Mouse (Mus musculus) kidney, postnatal 14 days (tissue): Measurements from ENCODE around the gene Cyb5d2.
"Not testable (repeated sequence)": the region's sequence is repeated elsewhere in the genome, so short reads cannot be mapped to it uniquely, and the experiment has no call there.

Experiments
- DNase-seq: peaks from one replicate; pipeline ENCODE4 v3.0.0; 2022; ENCODE audit warnings: mixed read lengths

Cyb5d2 gene

GRCm38 (mm10) chr11:72771461-72771860 is 24.5 kb downstream of the Cyb5d2 start:
- DNase-seq = no peak

GRCm38 (mm10) chr11:72770816-72771215 is 25.1 kb downstream of the Cyb5d2 start:
- no peak for DNase-seq

GRCm38 (mm10) chr11:72770324-72770723 is 25.6 kb downstream of the Cyb5d2 start:
- DNase-seq = no peak

GRCm38 (mm10) chr11:72769061-72769460 is 26.9 kb downstream of the Cyb5d2 start:
- DNase-seq = no peak

- DNase-seq = no peak
Observed at GRCm38 (mm10) chr11:72767716-72768115, 28.2 kb downstream of the Cyb5d2 start.

- no peak for DNase-seq
Observed at GRCm38 (mm10) chr11:72764270-72764669, 31.7 kb downstream of the Cyb5d2 start.

- no peak for DNase-seq
Observed at GRCm38 (mm10) chr11:72760781-72761180, 35.2 kb downstream of the Cyb5d2 start.

- DNase-seq = no peak
Observed at GRCm38 (mm10) chr11:72759581-72759980, 36.4 kb downstream of the Cyb5d2 start.

GRCm38 (mm10) chr11:72758316-72758715 is 37.6 kb downstream of the Cyb5d2 start:
- no peak for DNase-seq

GRCm38 (mm10) chr11:72751956-72752355 is 44.0 kb downstream of the Cyb5d2 start:
- no peak for DNase-seq

GRCm38 (mm10) chr11:72739048-72739447 is 56.9 kb downstream of the Cyb5d2 start:
- DNase-seq = no peak

GRCm38 (mm10) chr11:72737517-72737916 is 58.4 kb downstream of the Cyb5d2 start:
- DNase-seq = not testable (repeated sequence)

GRCm38 (mm10) chr11:72736320-72736719 is 59.6 kb downstream of the Cyb5d2 start:
- DNase-seq = no peak

- no peak for DNase-seq
Observed at GRCm38 (mm10) chr11:72735519-72735860, 60.5 kb downstream of the Cyb5d2 start.

GRCm38 (mm10) chr11:72734840-72735518 is 61.0 kb downstream of the Cyb5d2 start:
- peak; percentile 27 for DNase-seq

- DNase-seq = no peak
Observed at GRCm38 (mm10) chr11:72733736-72734135, 62.2 kb downstream of the Cyb5d2 start.
